Mouse (Mus musculus) heart, postnatal 0 days (tissue): Measurements from ENCODE around the gene Cbx2. TPM values are rescaled to one million over a fixed set of nuclear protein-coding genes. Genes with fewer than 3 reads are reported as not detected.

Source experiments
- ATAC-seq: fragments of 200-750 bp; cut with Nextera tagmentation; 2 replicates; pipeline ENCODE4 v1.8.0; 2017; ENCODE audit warnings: low read depth, moderate number of reproducible peaks, moderate library complexity; ENCODE audit not compliant: insufficient read depth
- DNase-seq: peaks from one replicate; pipeline ENCODE4 v3.0.0-alpha.2; 2016; ENCODE audit warnings: low spot score
- H3K27ac ChIP-seq: fragments of 300-500 bp; sonication (generic); 2 replicates; pipeline ENCODE4 v1.5.1; 2014; ENCODE audit warnings: low read depth, mild to moderate bottlenecking
- H3K27me3 ChIP-seq: fragments of 300-500 bp; sonication (generic); 2 replicates; pipeline ENCODE4 v1.6.1; 2014; ENCODE audit warnings: low read length, mixed read lengths; ENCODE audit not compliant: control insufficient read depth, insufficient read depth
- H3K36me3 ChIP-seq: fragments of 300-500 bp; sonication (generic); replicated peaks from 2 replicates; pipeline ENCODE4 v1.6.1; 2014; ENCODE audit warnings: low read length, mixed read lengths; ENCODE audit not compliant: control insufficient read depth, insufficient read depth
- H3K4me1 ChIP-seq: fragments of 300-500 bp; sonication (generic); 2 replicates; pipeline ENCODE4 v1.6.1; 2014; ENCODE audit warnings: antibody characterized with exemption; ENCODE audit not compliant: control insufficient read depth, insufficient read depth
- H3K4me2 ChIP-seq: fragments of 300-500 bp; sonication (generic); 2 replicates; pipeline ENCODE4 v1.6.1; 2014; ENCODE audit warnings: low read depth, mild to moderate bottlenecking, low read length, moderate library complexity
- H3K4me3 ChIP-seq: fragments of 300-500 bp; sonication (generic); 2 replicates; pipeline ENCODE4 v1.5.1; 2014; ENCODE audit warnings: low read depth, low read length
- H3K9ac ChIP-seq: fragments of 300-500 bp; sonication (generic); replicated peaks from 2 replicates; pipeline ENCODE4 v1.6.1; 2014; ENCODE audit warnings: low read depth, low read length, mixed read lengths
- H3K9me3 ChIP-seq: fragments of 300-500 bp; sonication (generic); replicated peaks from 2 replicates; pipeline ENCODE4 v1.6.1; 2016; ENCODE audit warnings: low read length; ENCODE audit not compliant: control insufficient read depth
- CTCF ChIP-seq: IDR thresholded peaks from 2 replicates; pipeline ENCODE4 v1.5.1; 2016; ENCODE audit warnings: antibody characterized with exemption, control low read depth, low read depth
- EP300 ChIP-seq: IDR thresholded peaks from 2 replicates; pipeline ENCODE4 v1.6.1; 2016; ENCODE audit warnings: antibody characterized with exemption, low read depth
- WGBS: fragments of 180-500 bp; shearing (Covaris S2); extraction: QIAGEN DNeasy Blood & Tissue Kit; methylation state at CpG from one replicate; pipeline ENCODE4 v1.1.7; 2014; 5-methylcytosine and 5-hydroxymethylcytosine counted together
- polyA plus RNA-seq: library from polyadenylated mRNA; unstranded; fragments of >200 nt; fragmentation: Nextera tagmentation; extraction: Ambion mirVana; gene quantifications from 2 replicates; pipeline ENCODE4 v1.2.1, GENCODE M21; 2015
- total RNA-seq: library from RNA; depleted of rRNA; stranded (reverse); fragments of >200 nt; gene quantifications from 2 replicates; pipeline ENCODE4 v1.2.3, GENCODE M21; 2014; ENCODE audit warnings: low replicate concordance

The Cbx2 gene
- total and polyA plus RNA-seq, 2 experiments from 2014 or later = 1.8 to 5.8 TPM

DNA sequence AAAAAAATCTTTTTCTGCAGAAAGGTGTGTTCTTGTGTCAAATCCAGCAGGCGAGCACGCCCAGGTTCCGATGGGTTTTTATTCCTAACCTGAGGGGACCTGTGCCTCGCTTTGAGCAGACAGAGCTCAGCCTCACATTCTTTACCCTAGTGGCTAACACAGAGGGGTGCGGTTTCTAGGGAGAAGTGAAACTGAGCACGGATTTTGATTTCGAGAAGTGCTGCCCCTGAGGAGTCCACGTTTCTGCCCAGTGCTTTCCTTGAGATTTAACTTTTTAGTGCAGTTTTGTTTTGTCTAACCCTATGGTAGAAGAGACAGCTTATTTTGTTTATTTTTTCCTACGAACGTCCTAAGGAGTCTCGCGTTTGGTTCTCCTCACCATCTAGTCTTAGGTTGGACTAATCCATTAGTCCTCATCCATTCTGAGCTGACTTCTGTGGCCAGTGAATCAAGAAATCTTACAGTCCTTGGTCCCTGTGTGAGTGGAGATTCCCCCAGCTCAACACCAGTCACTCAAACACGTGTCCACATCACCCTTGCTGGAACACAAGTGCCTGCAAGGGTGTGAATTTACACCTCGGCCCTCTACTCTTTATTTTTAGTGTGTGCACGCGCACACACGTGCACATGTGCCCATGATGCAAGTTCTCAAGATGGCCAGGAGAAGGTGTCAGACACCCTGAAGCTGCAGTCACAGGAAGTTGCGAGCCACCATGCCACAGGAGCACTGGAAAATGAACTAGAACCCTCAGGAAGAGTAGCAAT lies 41.6 kb upstream of the Cbx2 start:
- Histone ChIP-seq H3K4me2 (no peak overlapping the region), H3K4me3 (no peak overlapping the region), H3K9ac (no peak overlapping the region), H3K36me3 (no peaks in the 10 kb centered on the region), H3K4me1 (no peaks in the 10 kb centered on the region), H3K27me3 (peaks cover 26% of the 10 kb centered on the region), H3K9me3 (no peaks in the 10 kb centered on the region), H3K27ac (no peak overlapping the region)
- TF ChIP-seq CTCF (no peak), EP300 (no peak)
- DNase-seq (no peak), ATAC-seq (no peak)
- WGBS = 65% methylated on average over 18 of the region's 18 CpGs

DNA sequence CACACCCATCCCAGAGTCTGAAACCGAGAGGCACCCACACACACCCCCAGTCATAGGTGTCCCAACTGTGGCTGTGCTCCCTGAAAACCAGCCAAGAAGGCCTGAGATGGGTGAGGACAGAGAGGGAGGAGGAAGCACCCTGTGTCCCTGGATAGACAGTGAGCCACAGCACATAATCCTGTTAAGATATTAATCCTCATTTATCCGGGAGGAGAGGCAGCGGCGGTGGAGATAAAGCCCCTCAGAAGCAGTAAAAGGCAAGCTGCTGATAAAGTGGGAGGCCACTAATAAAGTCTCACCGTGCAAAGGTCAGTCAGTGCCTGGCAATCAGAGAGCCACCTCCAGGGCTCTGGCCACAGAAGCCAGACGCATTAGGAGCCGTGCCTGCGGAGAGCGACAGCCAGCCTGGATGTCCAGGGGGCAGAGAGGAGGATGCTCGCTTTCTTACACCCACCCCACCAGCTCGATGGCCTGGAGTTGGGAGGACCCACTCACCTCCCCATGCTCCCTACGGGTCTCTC lies 40.1 kb upstream of the Cbx2 start:
- no peak overlapping the region for H3K9ac ChIP-seq
- DNase-seq (no peak), ATAC-seq (no peak)
- peaks cover 19% of the 10 kb centered on the region; the same call in 1 of the 2 replicates for H3K27me3 ChIP-seq
- no peak overlapping the region for H3K27ac ChIP-seq
- no peak for TF ChIP-seq EP300
- no peak for TF ChIP-seq CTCF
- WGBS = 38% methylated on average over 12 of the region's 12 CpGs
- H3K4me1 ChIP-seq = no peaks in the 10 kb centered on the region
- no peak overlapping the region for H3K4me3 ChIP-seq
- H3K36me3 ChIP-seq = no peaks in the 10 kb centered on the region
- no peaks in the 10 kb centered on the region for H3K9me3 ChIP-seq
- H3K4me2 ChIP-seq = no peak overlapping the region

DNA sequence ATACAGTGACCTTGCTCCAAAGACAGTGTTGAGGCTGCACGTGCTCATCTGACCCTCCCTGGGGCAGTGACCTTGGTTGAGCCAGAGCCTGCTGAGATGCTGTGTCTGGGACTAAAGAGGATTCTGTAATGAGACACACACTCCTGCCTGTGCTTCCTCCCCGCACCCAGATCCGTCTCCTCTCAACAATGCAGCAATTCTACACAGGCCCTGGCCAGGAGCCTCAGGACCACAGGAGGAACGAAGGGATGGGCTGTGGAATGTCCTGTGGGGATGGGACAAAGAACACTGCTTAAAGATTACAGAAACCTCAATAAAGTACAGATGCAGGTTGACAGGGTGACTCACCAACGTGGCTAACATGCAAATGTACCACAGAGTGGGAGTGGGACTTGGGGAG lies 37.2 kb upstream of the Cbx2 start:
- DNase-seq = no peak
- H3K4me3 ChIP-seq = no peak overlapping the region
- H3K36me3 ChIP-seq = no peaks in the 10 kb centered on the region
- no peaks in the 10 kb centered on the region for H3K4me1 ChIP-seq
- no peaks in the 10 kb centered on the region for H3K9me3 ChIP-seq
- H3K4me2 ChIP-seq = no peak overlapping the region
- no peak for ATAC-seq
- TF ChIP-seq EP300 (no peak), CTCF (no peak)
- 53% methylated on average over 5 of the region's 5 CpGs for WGBS
- H3K27me3 ChIP-seq = no peaks in the 10 kb centered on the region
- no peak overlapping the region for H3K9ac ChIP-seq
- H3K27ac ChIP-seq = no peak overlapping the region

DNA sequence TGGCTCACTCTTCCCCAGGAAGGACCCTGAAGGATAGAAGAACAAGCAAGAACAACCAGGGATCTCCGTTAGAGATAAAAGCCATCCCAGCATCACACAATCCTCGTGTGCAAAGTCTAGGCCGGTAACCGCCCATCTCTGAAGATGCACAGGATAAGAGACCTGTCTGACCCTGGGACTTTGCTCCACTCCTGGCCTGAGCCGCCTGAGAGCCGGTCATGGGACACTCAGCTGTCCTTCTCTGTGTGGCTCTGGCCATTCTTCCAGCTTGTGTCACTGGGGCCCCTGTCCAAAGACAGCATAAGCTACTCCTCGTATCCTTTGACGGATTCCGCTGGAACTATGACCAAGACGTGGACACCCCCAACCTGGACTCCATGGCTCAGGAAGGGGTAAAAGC lies 34.8 kb upstream of the Cbx2 start, which contains the start of gene Enpp7:
Gene Enpp7 (plus strand): TSS at position 190 of the 400 bp plus-strand sequence.
- Histone ChIP-seq H3K9ac (no peak within 1 kb of the TSS), H3K27ac (no peak within 1 kb of the TSS), H3K36me3 (no peaks in the 10 kb centered on the region), H3K9me3 (no peaks in the 10 kb centered on the region), H3K4me1 (no peaks in the 10 kb centered on the region), H3K4me2 (no peak within 1 kb of the TSS), H3K4me3 (no peak within 1 kb of the TSS), H3K27me3 (no peaks in the 10 kb centered on the region)
- WGBS = 84% methylated on average over 10 of the region's 10 CpGs
- no peak for DNase-seq
- no peak for TF ChIP-seq EP300
- no peak for TF ChIP-seq CTCF
- ATAC-seq = no peak

DNA sequence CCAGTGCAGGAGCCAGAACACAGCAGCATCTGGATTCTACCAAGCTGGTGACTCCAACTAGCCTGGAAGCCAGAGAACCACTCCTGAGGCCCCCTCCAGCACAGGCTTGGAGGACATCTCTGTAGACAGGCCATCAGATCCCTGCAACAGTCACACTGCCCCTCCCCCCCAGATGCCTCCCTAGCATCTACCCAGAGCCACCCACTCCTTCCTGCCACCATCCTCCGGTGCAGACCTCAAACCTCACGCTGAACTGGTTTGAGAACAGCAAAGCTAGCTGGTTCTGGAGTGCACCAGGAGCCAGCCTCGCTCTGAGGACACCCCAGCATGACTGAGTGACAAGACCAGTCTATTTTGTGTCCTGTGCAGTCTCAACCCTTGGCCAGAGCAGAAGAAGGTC lies 30.0 kb upstream of the Cbx2 start:
- ATAC-seq = no peak
- H3K9ac ChIP-seq = no peak overlapping the region
- H3K4me1 ChIP-seq = no peaks in the 10 kb centered on the region
- 0 out of 2 replicates have a peak, but pooled peaks cover 5% of the 10 kb centered on the region for H3K27me3 ChIP-seq
- H3K27ac ChIP-seq = no peak overlapping the region
- WGBS = 47% methylated on average over 3 of the region's 3 CpGs
- H3K4me2 ChIP-seq = no peak overlapping the region
- DNase-seq = no peak
- no peaks in the 10 kb centered on the region for H3K36me3 ChIP-seq
- H3K9me3 ChIP-seq = no peaks in the 10 kb centered on the region
- no peak overlapping the region for H3K4me3 ChIP-seq
- TF ChIP-seq CTCF = no peak
- TF ChIP-seq EP300 = no peak

DNA sequence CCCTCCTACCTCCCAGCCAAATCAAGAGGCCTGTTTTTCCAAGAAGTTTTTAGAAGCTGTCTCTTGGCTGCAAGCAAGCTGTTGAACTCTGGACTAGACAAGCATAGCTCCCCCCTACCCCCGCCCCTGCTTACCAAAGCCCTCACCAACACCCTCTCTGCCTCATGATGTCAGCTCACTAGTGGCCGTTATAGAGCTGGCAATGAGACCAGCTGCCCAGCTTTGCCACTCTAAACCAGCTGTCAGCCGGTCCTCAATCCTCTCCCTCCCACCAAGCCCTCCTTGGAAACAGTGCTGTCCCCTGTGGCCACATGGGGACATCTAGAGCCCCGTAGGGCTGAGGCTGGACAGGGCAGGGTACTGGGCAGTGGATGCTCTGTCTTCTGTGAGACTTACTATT lies 27.3 kb upstream of the Cbx2 start:
- ATAC-seq (no peak), DNase-seq (no peak)
- Histone ChIP-seq H3K4me3 (no peak overlapping the region), H3K9me3 (no peaks in the 10 kb centered on the region), H3K36me3 (no peaks in the 10 kb centered on the region), H3K27ac (no peak overlapping the region), H3K27me3 (peaks cover 30% of the 10 kb centered on the region), H3K4me1 (no peaks in the 10 kb centered on the region), H3K4me2 (no peak overlapping the region), H3K9ac (no peak overlapping the region)
- no peak for TF ChIP-seq CTCF
- TF ChIP-seq EP300 = no peak
- WGBS = 29% methylated on average over 4 of the region's 4 CpGs
